Mouse (Mus musculus) CD4-positive naive resting alpha-beta T cell, adult 57 days (primary cell): ENCODE data around the gene Mast4. TPM values are rescaled to one million over a fixed set of nuclear protein-coding genes. Genes with fewer than 3 reads are reported as not detected.

Source experiments
- total RNA-seq: library from RNA; stranded (reverse); gene quantifications from one replicate; pipeline ENCODE4 v1.2.4, GENCODE M21; 2023

Gene Mast4
- total RNA-seq: 27.3 TPM

DNA sequence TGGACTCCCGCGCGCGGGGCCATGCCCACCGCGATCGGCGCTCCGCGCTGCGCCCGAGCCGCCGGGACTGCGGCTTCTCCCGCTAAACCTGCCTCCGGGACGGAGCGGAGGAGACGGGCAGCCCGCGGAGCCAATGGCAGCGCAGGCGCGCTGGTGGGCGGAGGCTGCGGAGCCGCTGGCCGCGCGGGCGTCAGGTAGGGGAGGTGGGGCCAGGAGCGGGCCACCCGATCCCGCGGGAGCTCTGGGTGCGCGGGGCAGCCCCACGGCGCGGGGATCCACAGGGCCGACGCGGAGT is at the start of gene Mast4:
Mast4 (minus strand) TSS at position 106 of the 295 bp plus-strand sequence.

DNA sequence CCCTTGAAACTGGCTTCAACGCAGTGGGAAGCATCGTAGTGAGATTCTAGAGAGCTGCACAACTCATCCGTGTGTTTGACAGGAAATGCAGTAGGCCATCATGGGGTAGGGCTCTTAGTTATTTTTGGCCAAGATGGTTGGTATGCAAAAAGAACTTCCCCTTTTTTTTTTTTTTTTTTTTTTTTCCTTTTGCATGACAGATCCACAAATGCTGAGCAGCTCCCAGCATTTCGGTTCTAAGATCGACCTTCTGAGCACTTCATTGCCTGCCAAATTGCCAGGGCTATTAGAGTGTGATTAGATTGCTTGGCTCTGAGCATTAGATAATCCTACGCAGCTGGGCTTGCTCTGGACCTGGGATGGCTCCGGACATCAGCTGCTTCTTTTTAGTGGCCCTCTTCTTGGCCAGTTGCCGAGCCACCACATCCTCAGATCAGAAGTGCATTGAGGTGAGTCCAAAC is 640.9 kb downstream of the Mast4 start, which contains the start of gene Cd180:
Cd180 (plus strand) TSS at position 218 of the 461 bp plus-strand sequence.

